Mouse (Mus musculus): ENCODE results near the gene Ccdc30. TPM values are rescaled to one million over a fixed set of nuclear protein-coding genes. Genes with fewer than 3 reads are reported as not detected.
A peak's percentile ranks its signal among the peaks of the same experiment; 100 is the strongest.

Gene Ccdc30
- total and polyA plus RNA-seq, 3 experiments, result not detected

- Histone ChIP-seq H3K4me1 (ENCODE audit: control insufficient read depth in 1 of 2, insufficient read depth in 2 of 2, low read length in 2 of 2) (peaks cover 0 to 4% of the 10 kb centered on the region in 2 experiments; a peak in 1 of 4 replicates), H3K9ac (ENCODE audit: control insufficient read depth, low read depth, low read length, poor library complexity, severe bottlenecking) (no peak overlapping the region), H3K27me3 (ENCODE audit: control insufficient read depth in 1 of 2, insufficient read depth in 2 of 2, low read length in 2 of 2) (peaks cover 2% of the 10 kb centered on the region in 2 experiments; a peak in 2 of 4 replicates), H3K27ac (ENCODE audit: control insufficient read depth, low read depth, low read length) (no peak overlapping the region), H3K9me3 (replicated peaks; ENCODE audit: insufficient read depth, low read length) (no peaks in the 10 kb centered on the region), H3K4me3 (ENCODE audit: control insufficient read depth in 1 of 2, insufficient read depth in 1 of 2, low read depth in 2 of 2, low read length in 2 of 2) (no peak overlapping the region), H3K79me2 (ENCODE audit: control insufficient read depth, insufficient read depth, low read length, poor library complexity) (no peaks in the 10 kb centered on the region), H3K36me3 (ENCODE audit: control insufficient read depth in 1 of 2, insufficient read depth in 2 of 2, low read length in 2 of 2) (no peaks in the 10 kb centered on the region)
- TF ChIP-seq HCFC1 (IDR thresholded peaks at IDR 0.05; ENCODE audit: low read depth, low read length) (no peak), MAX (IDR thresholded peaks at IDR 0.05; ENCODE audit: low read length) (no peak), NRF1 (IDR thresholded peaks at IDR 0.05; ENCODE audit: insufficient read depth, low read depth, low read length, poor library complexity, severe bottlenecking) (no peak), ZNF384 (IDR thresholded peaks at IDR 0.05; ENCODE audit: low read depth, low read length) (no peak), USF1 (IDR thresholded peaks at IDR 0.05; ENCODE audit: low read depth, low read length) (no peak), TCF12 (IDR thresholded peaks at IDR 0.05; ENCODE audit: low read depth, low read length) (no peak), ELF1 (IDR thresholded peaks at IDR 0.05; ENCODE audit: low read depth, low read length) (no peak), MAFK (IDR thresholded peaks at IDR 0.05; ENCODE audit: borderline replicate concordance, low read depth, low read length) (no peak), MAZ (IDR thresholded peaks at IDR 0.05; ENCODE audit: low read depth, low read length) (no peak), KAT2A (conservative IDR thresholded peaks at IDR 0.05; ENCODE audit: low read depth, low read length) (no peak), POLR2AphosphoS2 (IDR thresholded peaks at IDR 0.05; ENCODE audit: low read length) (no peak), CTCF (IDR thresholded peaks at IDR 0.05 in 2 of 3, conservative IDR thresholded peaks at IDR 0.05 in 1 of 3; ENCODE audit: control insufficient read depth in 1 of 3, insufficient read depth in 1 of 3, low read depth in 2 of 3, low read length in 3 of 3, poor library complexity in 1 of 3, severe bottlenecking in 1 of 3) (no peak)
- DNase-seq (ENCODE audit: low read depth, low spot score), result peak; percentile 9
Observed at GRCm38 (mm10) chr4:119338422-119338821, 76.9 kb downstream of the Ccdc30 start.

DNA sequence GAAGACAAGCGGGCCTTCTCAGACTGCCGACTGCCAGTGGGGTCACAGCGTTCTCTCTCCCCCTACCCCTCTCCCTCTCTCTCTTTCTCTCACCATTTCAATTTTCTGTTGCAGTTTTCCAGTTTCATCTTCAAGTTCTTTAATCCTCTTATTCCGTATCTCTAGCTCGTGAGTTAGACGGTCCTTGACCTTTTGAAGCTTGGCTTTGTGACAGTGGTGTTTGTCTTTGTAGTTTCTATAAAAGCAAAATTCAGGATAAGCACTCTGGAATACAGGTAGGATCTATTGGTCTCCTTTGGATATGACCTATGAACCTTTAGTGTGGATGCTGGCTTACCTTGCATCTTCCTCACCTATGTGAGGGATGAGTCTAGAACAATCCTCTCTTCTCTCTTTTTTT is 81.8 kb downstream of the Ccdc30 start:
- Histone ChIP-seq H3K27me3 (ENCODE audit: control insufficient read depth in 1 of 2, insufficient read depth in 2 of 2, low read length in 2 of 2) (peaks cover 4 to 5% of the 10 kb centered on the region in 2 experiments), H3K36me3 (ENCODE audit: control insufficient read depth in 1 of 2, insufficient read depth in 2 of 2, low read length in 2 of 2) (no peaks in the 10 kb centered on the region), H3K9me3 (replicated peaks; ENCODE audit: insufficient read depth, low read length) (no peaks in the 10 kb centered on the region), H3K27ac (ENCODE audit: control insufficient read depth, low read depth, low read length) (no peak overlapping the region), H3K9ac (ENCODE audit: control insufficient read depth, low read depth, low read length, poor library complexity, severe bottlenecking) (no peak overlapping the region), H3K79me2 (ENCODE audit: control insufficient read depth, insufficient read depth, low read length, poor library complexity) (no peaks in the 10 kb centered on the region), H3K4me1 (ENCODE audit: control insufficient read depth in 1 of 2, insufficient read depth in 2 of 2, low read length in 2 of 2) (no peaks in the 10 kb centered on the region), H3K4me3 (ENCODE audit: control insufficient read depth in 1 of 2, insufficient read depth in 1 of 2, low read depth in 2 of 2, low read length in 2 of 2) (no peak overlapping the region)
- no peak for TF ChIP-seq EP300 (IDR thresholded peaks at IDR 0.05; ENCODE audit: low read depth in 1 of 2, low read length in 2 of 2)
- no peak for TF ChIP-seq RAD21 (IDR thresholded peaks at IDR 0.05; ENCODE audit: low read depth, low read length)
- no peak for TF ChIP-seq ETS1 (IDR thresholded peaks at IDR 0.05; ENCODE audit: low read depth, low read length)
- no peak for TF ChIP-seq GABPA (IDR thresholded peaks at IDR 0.05; ENCODE audit: low read depth, low read length)
- no peak for TF ChIP-seq JUND (IDR thresholded peaks at IDR 0.05; ENCODE audit: low read depth, low read length)
- no peak for TF ChIP-seq POLR2AphosphoS5 (IDR thresholded peaks at IDR 0.05; ENCODE audit: borderline replicate concordance, low read depth, low read length)
- TF ChIP-seq MAFK (IDR thresholded peaks at IDR 0.05; ENCODE audit: borderline replicate concordance, low read depth, low read length), result no peak
- TF ChIP-seq TBP (IDR thresholded peaks at IDR 0.05; ENCODE audit: low read depth, low read length), result no peak
- TF ChIP-seq POLR2A (IDR thresholded peaks at IDR 0.05; ENCODE audit: control insufficient read depth in 1 of 2, insufficient read depth in 1 of 2, low read depth in 1 of 2, low read length in 2 of 2, poor library complexity in 1 of 2), result no peak
- no peak for TF ChIP-seq E2F4 (IDR thresholded peaks at IDR 0.05; ENCODE audit: borderline replicate concordance, low read depth, low read length)
- no peak for TF ChIP-seq NELFE (IDR thresholded peaks at IDR 0.05; ENCODE audit: low read depth, low read length)
- no peak for TF ChIP-seq RCOR1 (IDR thresholded peaks at IDR 0.05; ENCODE audit: low read depth, low read length)
- TF ChIP-seq SMC3 (IDR thresholded peaks at IDR 0.05; ENCODE audit: low read depth, low read length), result no peak
- DNase-seq (ENCODE audit: low read depth, low spot score), result no peak
